Mouse (Mus musculus) liver, adult 2 months (tissue): ENCODE measurements around the gene Gm20671. TPM values are rescaled to one million over a fixed set of nuclear protein-coding genes. Genes with fewer than 3 reads are reported as not detected.
A peak's percentile ranks its signal among the peaks of the same experiment; 100 is the strongest.

Source experiments
- DNase-seq: peaks from one replicate; pipeline ENCODE4 v3.0.0-alpha.2; 2011; ENCODE audit warnings: low read depth, low spot score; ENCODE audit errors: extremely low read depth
- H3K27ac ChIP-seq: fragments of 200-500 bp; replicated peaks from 2 replicates; pipeline ENCODE4 v1.5.1; 2012; ENCODE audit warnings: low read depth, mild to moderate bottlenecking, control low read depth, inconsistent platforms, low read length; ENCODE audit not compliant: insufficient read depth
- H3K27me3 ChIP-seq: fragments of 200-500 bp; 2 replicates; pipeline ENCODE4 v1.6.1; 2012; ENCODE audit warnings: mild to moderate bottlenecking, moderate library complexity, low read length, inconsistent platforms; ENCODE audit not compliant: control insufficient read depth, insufficient read depth
- H3K36me3 ChIP-seq: fragments of 200-500 bp; 2 replicates; pipeline ENCODE4 v1.6.1; 2012; ENCODE audit warnings: low read length, inconsistent platforms; ENCODE audit not compliant: control insufficient read depth, insufficient read depth
- H3K4me1 ChIP-seq: fragments of 200-500 bp; 2 replicates; pipeline ENCODE4 v1.6.1; 2011; ENCODE audit warnings: low read length; ENCODE audit not compliant: control insufficient read depth, insufficient read depth
- H3K4me3 ChIP-seq: fragments of 200-500 bp; 2 replicates; pipeline ENCODE4 v1.5.1; 2011; ENCODE audit warnings: low read depth, mild to moderate bottlenecking, control low read depth, low read length, moderate library complexity; ENCODE audit not compliant: insufficient read depth
- H3K79me2 ChIP-seq: fragments of 200-500 bp; 2 replicates; pipeline ENCODE4 v1.6.1; 2012; ENCODE audit warnings: inconsistent platforms, mild to moderate bottlenecking, low read length, moderate library complexity; ENCODE audit not compliant: control insufficient read depth, insufficient read depth
- H3K9ac ChIP-seq: fragments of 200-500 bp; 2 replicates; pipeline ENCODE4 v1.6.1; 2012; ENCODE audit warnings: low read depth, mild to moderate bottlenecking, control low read depth, inconsistent platforms, low read length
- CTCF ChIP-seq: fragments of 200-500 bp; IDR thresholded peaks from 2 replicates; pipeline ENCODE4 v1.5.1; 2011; ENCODE audit warnings: low read depth, low read length, control low read depth
- POLR2A ChIP-seq: fragments of 200-500 bp; IDR thresholded peaks from 2 replicates; pipeline ENCODE4 v1.6.1; 2011; ENCODE audit warnings: low read length, control low read depth; ENCODE audit not compliant: insufficient read depth; ENCODE audit errors: extremely low read depth
- WGBS: fragments of 180-500 bp; shearing (Covaris S2); methylation state at CpG from one replicate; pipeline ENCODE4 v1.1.7; 2018; 5-methylcytosine and 5-hydroxymethylcytosine counted together
- polyA plus RNA-seq: library from polyadenylated mRNA; depleted of rRNA; stranded (reverse); fragments of >200 nt; gene quantifications from 2 replicates; pipeline ENCODE4 v1.2.3, GENCODE M21; 2012
- total RNA-seq: library from RNA; depleted of rRNA; stranded (reverse); fragments of >200 nt; gene quantifications from 2 replicates; pipeline ENCODE4 v1.2.3, GENCODE M21; 2014

Gene Gm20671
- total and polyA plus RNA-seq, 2 experiments, result 3.2 TPM; not detected in 1

DNA sequence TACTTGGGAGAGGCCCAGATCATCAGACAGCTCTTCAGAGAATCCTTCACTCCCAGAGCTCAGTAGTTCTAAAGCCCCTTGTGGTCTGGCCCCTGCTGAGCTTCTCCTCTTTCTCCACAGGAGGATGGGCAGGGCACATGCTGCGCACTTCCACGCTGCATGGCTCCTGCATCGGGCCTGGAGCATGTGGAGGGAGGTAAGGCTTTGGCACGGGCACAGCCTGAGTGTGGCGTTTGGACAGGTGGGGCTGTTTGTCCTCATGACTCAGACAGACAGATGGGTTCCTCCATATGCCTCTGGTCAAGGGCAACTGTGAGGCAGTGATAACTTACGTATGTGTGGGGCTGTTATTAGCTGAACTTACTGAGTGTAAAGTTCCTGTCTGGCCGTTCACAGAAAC, 104.6 kb downstream of the Gm20671 start:
- 85% methylated on average over 7 of the region's 7 CpGs for WGBS
- Histone ChIP-seq H3K36me3 (no peaks in the 10 kb centered on the region), H3K4me1 (peaks cover 9% of the 10 kb centered on the region), H3K4me3 (no peak overlapping the region), H3K9ac (no peak overlapping the region), H3K79me2 (no peaks in the 10 kb centered on the region), H3K27ac (no peak overlapping the region), H3K27me3 (no peaks in the 10 kb centered on the region)
- DNase-seq, result no peak
- TF ChIP-seq POLR2A, result no peak
- no peak for TF ChIP-seq CTCF

GRCm38 (mm10) chr5:32721316-32721715, 105.6 kb downstream of the Gm20671 start:
- DNase-seq, result no peak
- Histone ChIP-seq H3K9ac (no peak overlapping the region), H3K27me3 (no peaks in the 10 kb centered on the region), H3K36me3 (no peaks in the 10 kb centered on the region), H3K4me1 (peaks cover 9% of the 10 kb centered on the region), H3K4me3 (no peak overlapping the region), H3K27ac (no peak overlapping the region), H3K79me2 (no peaks in the 10 kb centered on the region)
- TF ChIP-seq POLR2A (no peak), CTCF (no peak)
- 54% methylated on average over 3 of the region's 3 CpGs for WGBS

DNA sequence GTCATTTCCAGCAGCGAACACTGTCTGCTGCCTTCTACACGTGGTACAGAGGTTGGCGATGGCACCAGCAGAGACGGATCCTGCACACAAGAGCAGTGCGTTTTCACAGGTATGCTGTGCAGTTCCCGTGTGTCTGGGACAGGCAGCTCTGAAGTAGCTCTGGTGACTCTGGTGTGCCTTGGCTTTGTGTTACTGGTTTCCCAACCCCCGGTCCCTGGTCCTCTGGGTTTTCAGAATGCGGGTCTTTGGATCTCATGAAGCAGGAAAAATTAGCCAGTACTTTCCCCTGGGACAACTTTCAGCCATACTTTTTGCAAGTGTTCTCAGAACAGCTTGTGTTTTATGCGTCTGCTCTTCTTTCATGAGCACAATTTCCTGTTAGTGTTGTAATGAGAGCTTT, 106.5 kb downstream of the Gm20671 start:
- H3K27ac ChIP-seq, result no peak overlapping the region
- no peak overlapping the region for H3K9ac ChIP-seq
- H3K4me1 ChIP-seq, result peaks cover 7% of the 10 kb centered on the region
- 83% methylated on average over 9 of the region's 9 CpGs for WGBS
- no peak for DNase-seq
- no peaks in the 10 kb centered on the region for H3K27me3 ChIP-seq
- no peaks in the 10 kb centered on the region for H3K36me3 ChIP-seq
- no peaks in the 10 kb centered on the region for H3K79me2 ChIP-seq
- H3K4me3 ChIP-seq, result no peak overlapping the region
- TF ChIP-seq POLR2A, result no peak
- TF ChIP-seq CTCF, result no peak

DNA sequence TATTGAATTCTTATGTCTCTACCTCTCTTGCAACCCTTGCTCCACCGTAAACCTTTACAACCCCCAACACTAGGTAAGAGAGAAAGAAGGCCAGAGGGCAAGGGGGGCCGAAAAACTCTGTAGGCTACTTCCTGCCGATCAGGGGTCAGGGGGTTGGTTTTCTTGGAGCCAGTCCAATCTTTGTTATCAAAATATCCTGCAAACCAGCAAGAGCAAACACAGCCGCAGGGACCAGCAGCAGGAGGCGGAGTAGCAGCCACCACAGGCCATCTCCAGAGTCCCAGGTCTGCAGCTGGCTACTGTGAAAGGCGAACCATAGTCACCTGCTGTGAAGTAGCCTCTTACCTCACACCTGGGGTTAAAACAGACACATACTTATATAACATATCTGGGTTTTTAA, 108.0 kb downstream of the Gm20671 start:
- 9% methylated on average over 6 of the region's 6 CpGs for WGBS
- no peaks in the 10 kb centered on the region for H3K36me3 ChIP-seq
- H3K27me3 ChIP-seq, result no peaks in the 10 kb centered on the region
- peak; percentile 38 for DNase-seq
- TF ChIP-seq POLR2A (no peak), CTCF (no peak)
- peaks cover 6% of the 10 kb centered on the region; the same call in 1 of the 2 replicates for H3K4me1 ChIP-seq
- peak overlapping the region; percentile 1; the same call in 1 of the 2 replicates for H3K27ac ChIP-seq
- H3K4me3 ChIP-seq, result no peak overlapping the region
- H3K79me2 ChIP-seq, result no peaks in the 10 kb centered on the region
- H3K9ac ChIP-seq, result no peak overlapping the region

GRCm38 (mm10) chr5:32717726-32718125, 109.2 kb downstream of the Gm20671 start:
- peak overlapping the region; percentile 49 for H3K9ac ChIP-seq
- WGBS, result 18% methylated on average over 1 of the region's 1 CpGs
- no peaks in the 10 kb centered on the region for H3K27me3 ChIP-seq
- DNase-seq, result peak; percentile 85
- peak overlapping the region; percentile 84 for H3K27ac ChIP-seq
- H3K4me3 ChIP-seq, result no peak overlapping the region
- TF ChIP-seq POLR2A, result no peak
- no peak for TF ChIP-seq CTCF
- peaks cover 10% of the 10 kb centered on the region for H3K4me1 ChIP-seq
- no peaks in the 10 kb centered on the region for H3K79me2 ChIP-seq
- H3K36me3 ChIP-seq, result no peaks in the 10 kb centered on the region

GRCm38 (mm10) chr5:32713703-32714467, 113.0 kb downstream of the Gm20671 start:
- under 1% methylated on average over 55 of the region's 55 CpGs for WGBS
- H3K4me1 ChIP-seq, result peaks cover 12% of the 10 kb centered on the region
- peak; percentile 100 for DNase-seq
- peak overlapping the region; percentile 70 for H3K9ac ChIP-seq
- no peaks in the 10 kb centered on the region for H3K27me3 ChIP-seq
- peak overlapping the region; percentile 45 for H3K27ac ChIP-seq
- TF ChIP-seq POLR2A, result peak; percentile 66
- peak; percentile 86 for TF ChIP-seq CTCF
- H3K4me3 ChIP-seq, result peak overlapping the region; percentile 70
- H3K79me2 ChIP-seq, result no peaks in the 10 kb centered on the region
- no peaks in the 10 kb centered on the region for H3K36me3 ChIP-seq
